Mouse (Mus musculus): Measurements from ENCODE around the gene Txn1. TPM values are rescaled to one million over a fixed set of nuclear protein-coding genes. Genes with fewer than 3 reads are reported as not detected.

Txn1 gene
- 100 to 1,000 TPM; 216 to 232 TPM for polyA plus RNA-seq (2017; shearing (Covaris generic))

DNA sequence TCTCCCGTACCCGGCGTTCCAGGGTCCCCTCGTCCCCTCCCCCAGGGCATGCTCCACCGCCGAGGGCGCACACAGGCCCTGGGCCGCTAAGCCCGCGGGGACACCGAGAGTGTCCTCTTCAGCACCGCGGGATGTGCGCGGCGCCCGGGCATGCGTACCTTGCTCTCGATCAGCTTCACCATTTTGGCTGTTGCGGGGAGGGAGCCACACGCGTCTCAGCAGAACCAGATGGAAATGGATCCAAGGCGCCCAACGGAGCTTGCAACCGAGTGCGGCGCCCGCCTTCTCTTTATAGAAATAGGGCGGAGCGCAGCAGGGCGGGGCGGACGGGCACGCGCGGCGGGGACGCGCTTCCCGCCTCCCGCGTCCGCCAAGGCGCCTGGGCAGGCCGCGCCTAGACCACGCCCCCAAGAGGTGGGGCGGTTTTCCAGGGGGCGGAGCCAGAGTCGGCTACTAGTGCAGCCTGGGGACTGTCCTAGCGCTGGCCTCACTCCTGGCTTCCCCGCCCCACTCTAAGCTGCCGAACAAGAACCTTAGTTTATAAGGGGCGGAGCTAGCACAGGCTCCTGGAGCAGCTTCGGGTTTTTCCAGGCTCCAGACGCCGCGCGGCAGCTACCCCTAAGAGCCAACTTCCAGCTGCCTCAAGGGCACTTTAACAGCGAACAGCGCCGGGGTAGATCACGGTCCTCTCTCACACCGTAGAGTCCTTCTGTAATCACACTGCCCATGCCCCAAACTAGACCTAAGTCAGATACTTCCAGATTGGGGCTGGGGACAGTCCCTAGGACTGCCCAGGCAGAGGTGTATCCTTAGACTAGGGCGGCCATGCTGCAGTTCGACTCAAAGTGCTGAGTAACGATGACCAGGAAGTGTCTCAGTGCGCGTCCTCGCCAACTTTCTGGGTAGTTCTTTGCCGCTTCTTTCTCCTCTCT is at the start of gene Txn1:
Gene Txn1 (minus strand): TSS at position 383 of the 932 bp plus-strand sequence.

DNA sequence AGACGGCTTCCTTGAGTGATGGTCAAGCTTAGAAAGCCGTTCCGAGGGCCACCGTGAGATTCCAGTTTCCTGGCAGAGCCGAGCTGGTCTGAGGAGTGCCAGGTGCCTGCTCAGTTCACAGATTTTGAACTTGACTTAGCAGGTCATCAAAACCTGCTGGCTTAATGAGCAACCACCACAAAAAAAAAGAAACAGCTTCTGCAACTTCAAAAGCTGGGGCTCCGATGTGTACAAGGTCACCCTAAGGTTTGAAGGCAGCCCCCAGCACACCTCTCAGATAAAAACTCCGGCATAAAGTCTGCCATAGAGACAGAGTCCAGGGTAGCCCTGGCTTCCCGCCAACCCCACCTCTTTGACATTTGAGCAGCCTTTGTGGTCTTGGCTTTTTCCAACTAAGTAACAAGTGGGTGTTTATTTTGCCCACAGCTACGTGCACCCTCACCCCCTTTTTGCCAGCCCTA is 40.0 kb downstream of the Txn1 start, which contains the start of gene D630039A03Rik:
Gene D630039A03Rik (minus strand): TSS at position 97 of the 461 bp plus-strand sequence.

Other genes with a start within 250 kb of the Txn1 start
- gene Akap2, start 238.8 kb downstream of the Txn1 start, polyA plus RNA-seq (2017; shearing (Covaris generic)), result 1 to 10 TPM; 3.5 to 3.7 TPM
- 10 to 100 TPM in 1 of 2 experiments, 1 to 10 TPM in 1; 9.5 to 16.0 TPM for gene D630039A03Rik, start 40.1 kb downstream of the Txn1 start, polyA plus RNA-seq (2017; shearing (Covaris generic))
- not detected for gene Txndc8, start 52.7 kb upstream of the Txn1 start, polyA plus RNA-seq (2017; shearing (Covaris generic))

All from activated CD4-positive, CD25-positive, alpha-beta regulatory T cell (primary cell).